Mouse (Mus musculus): ENCODE measurements around the gene Gtf2h1. TPM values are rescaled to one million over a fixed set of nuclear protein-coding genes. Genes with fewer than 3 reads are reported as not detected.
"Not testable (repeated sequence)": the region's sequence is repeated elsewhere in the genome, so short reads cannot be mapped to it uniquely, and the experiment has no call there.

Gene Gtf2h1
- polyA plus RNA-seq, 1 experiment from 2014 or later = 29.7 TPM

- ATAC-seq (ENCODE audit: extremely low read depth, insufficient number of reproducible peaks, low FRiP score, low TSS enrichment) = no peak
- no peak overlapping the region for H3K4me2 ChIP-seq
- WGBS = 80% methylated on average over 4 of the region's 4 CpGs
- H3K27me3 ChIP-seq (replicated peaks) = no peaks in the 10 kb centered on the region
- peaks cover 20% of the 10 kb centered on the region for H3K4me1 ChIP-seq
- H3K9ac ChIP-seq = no peak overlapping the region
- no peak overlapping the region for H3K27ac ChIP-seq (replicated peaks)
- peaks cover 31% of the 10 kb centered on the region for H3K36me3 ChIP-seq
- H3K9me3 ChIP-seq = no peaks in the 10 kb centered on the region
- H3K4me3 ChIP-seq = no peak overlapping the region
These were observed 2.0 kb upstream of the Gtf2h1 start for GRCm38 (mm10) chr7:46793871-46794270.

GRCm38 (mm10) chr7:46796206-46796679 lies 340 bp downstream of the Gtf2h1 start:
- ATAC-seq (ENCODE audit: extremely low read depth, insufficient number of reproducible peaks, low FRiP score, low TSS enrichment) = no peak; the same call in 1 of the 2 replicates
- Histone ChIP-seq H3K27ac (replicated peaks) (peak overlapping the region; percentile 87), H3K4me1 (peaks cover 20% of the 10 kb centered on the region), H3K36me3 (peaks cover 32% of the 10 kb centered on the region), H3K9me3 (no peaks in the 10 kb centered on the region), H3K4me3 (peak overlapping the region; percentile 97), H3K4me2 (peak overlapping the region; percentile 99), H3K9ac (peak overlapping the region; percentile 97), H3K27me3 (replicated peaks) (no peaks in the 10 kb centered on the region)
- 0% methylated on average over 29 of the region's 31 CpGs for WGBS

- peaks cover 37% of the 10 kb centered on the region for H3K36me3 ChIP-seq
- no peak overlapping the region for H3K27ac ChIP-seq (replicated peaks)
- H3K27me3 ChIP-seq (replicated peaks) = no peaks in the 10 kb centered on the region
- no peak for ATAC-seq (ENCODE audit: extremely low read depth, insufficient number of reproducible peaks, low FRiP score, low TSS enrichment)
- peak overlapping the region; percentile 99 for H3K4me2 ChIP-seq
- 55% methylated on average over 6 of the region's 6 CpGs for WGBS
- H3K9ac ChIP-seq = peak overlapping the region; percentile 97
- H3K4me3 ChIP-seq = peak overlapping the region; percentile 97
- peaks cover 20% of the 10 kb centered on the region for H3K4me1 ChIP-seq
- H3K9me3 ChIP-seq = no peaks in the 10 kb centered on the region
These were observed 876 bp downstream of the Gtf2h1 start for GRCm38 (mm10) chr7:46796779-46797178.

GRCm38 (mm10) chr7:46810325-46810724 lies 14.4 kb downstream of the Gtf2h1 start:
- no peaks in the 10 kb centered on the region for H3K9me3 ChIP-seq
- H3K4me3 ChIP-seq = no peak overlapping the region
- ATAC-seq (ENCODE audit: extremely low read depth, insufficient number of reproducible peaks, low FRiP score, low TSS enrichment) = no peak
- no peak overlapping the region for H3K27ac ChIP-seq (replicated peaks)
- no peaks in the 10 kb centered on the region for H3K4me1 ChIP-seq
- no peak overlapping the region for H3K4me2 ChIP-seq
- H3K9ac ChIP-seq = no peak overlapping the region
- 91% methylated on average over 6 of the region's 6 CpGs for WGBS
- peaks cover 90% of the 10 kb centered on the region for H3K36me3 ChIP-seq
- H3K27me3 ChIP-seq (replicated peaks) = no peaks in the 10 kb centered on the region

- H3K4me2 ChIP-seq = no peak overlapping the region
- no peaks in the 10 kb centered on the region for H3K27me3 ChIP-seq (replicated peaks)
- no peaks in the 10 kb centered on the region for H3K9me3 ChIP-seq
- no peaks in the 10 kb centered on the region for H3K4me1 ChIP-seq
- WGBS = 85% methylated on average over 4 of the region's 4 CpGs
- no peak overlapping the region for H3K27ac ChIP-seq (replicated peaks)
- no peak for ATAC-seq (ENCODE audit: extremely low read depth, insufficient number of reproducible peaks, low FRiP score, low TSS enrichment)
- no peak overlapping the region for H3K4me3 ChIP-seq
- no peak overlapping the region for H3K9ac ChIP-seq
- H3K36me3 ChIP-seq = peaks cover 94% of the 10 kb centered on the region
These were observed 18.1 kb downstream of the Gtf2h1 start for GRCm38 (mm10) chr7:46814012-46814411.

- not testable (repeated sequence) for H3K27me3 ChIP-seq (replicated peaks); H3K27ac ChIP-seq (replicated peaks); H3K4me2 ChIP-seq; ATAC-seq (ENCODE audit: extremely low read depth, insufficient number of reproducible peaks, low FRiP score, low TSS enrichment); H3K9me3 ChIP-seq; H3K4me1 ChIP-seq; H3K4me3 ChIP-seq; H3K9ac ChIP-seq
- 90% methylated on average over 15 of the region's 15 CpGs for WGBS
- H3K36me3 ChIP-seq = peaks cover 76% of the 10 kb centered on the region
These were observed 25.2 kb downstream of the Gtf2h1 start for GRCm38 (mm10) chr7:46820876-46821632.

- WGBS = 44% methylated on average over 20 of the region's 20 CpGs
- peak overlapping the region; percentile 62 for H3K9ac ChIP-seq
- no peaks in the 10 kb centered on the region for H3K9me3 ChIP-seq
- no peak for ATAC-seq (ENCODE audit: extremely low read depth, insufficient number of reproducible peaks, low FRiP score, low TSS enrichment)
- peaks cover 39% of the 10 kb centered on the region for H3K4me1 ChIP-seq
- no peaks in the 10 kb centered on the region for H3K27me3 ChIP-seq (replicated peaks)
- H3K36me3 ChIP-seq = peaks cover 22% of the 10 kb centered on the region
- H3K4me3 ChIP-seq = no peak overlapping the region
- peak overlapping the region; percentile 33 for H3K4me2 ChIP-seq
- H3K27ac ChIP-seq (replicated peaks) = peak overlapping the region; percentile 69
These were observed 31.3 kb downstream of the Gtf2h1 start for GRCm38 (mm10) chr7:46827046-46827802.

GRCm38 (mm10) chr7:46827803-46828184 lies 31.9 kb downstream of the Gtf2h1 start:
- Histone ChIP-seq H3K27me3 (replicated peaks) (no peaks in the 10 kb centered on the region), H3K4me1 (peaks cover 39% of the 10 kb centered on the region), H3K27ac (replicated peaks) (peak overlapping the region; percentile 69), H3K9ac (peak overlapping the region; percentile 62), H3K4me3 (no peak overlapping the region), H3K9me3 (no peaks in the 10 kb centered on the region), H3K4me2 (peak overlapping the region; percentile 33), H3K36me3 (peaks cover 17% of the 10 kb centered on the region)
- WGBS = 84% methylated on average over 2 of the region's 2 CpGs
- ATAC-seq (ENCODE audit: extremely low read depth, insufficient number of reproducible peaks, low FRiP score, low TSS enrichment) = no peak

GRCm38 (mm10) chr7:46829911-46830310 lies 34.0 kb downstream of the Gtf2h1 start:
- Histone ChIP-seq H3K27ac (replicated peaks) (peak overlapping the region; percentile 86; the same call in 1 of the 2 replicates), H3K27me3 (replicated peaks) (no peaks in the 10 kb centered on the region), H3K4me2 (no peak overlapping the region), H3K36me3 (no peaks in the 10 kb centered on the region), H3K9me3 (no peaks in the 10 kb centered on the region), H3K9ac (no peak overlapping the region), H3K4me3 (no peak overlapping the region), H3K4me1 (peaks cover 47% of the 10 kb centered on the region)
- ATAC-seq (ENCODE audit: extremely low read depth, insufficient number of reproducible peaks, low FRiP score, low TSS enrichment) = no peak
- 84% methylated on average over 12 of the region's 12 CpGs for WGBS

- 27% methylated on average over 13 of the region's 13 CpGs for WGBS
- no peak for ATAC-seq (ENCODE audit: extremely low read depth, insufficient number of reproducible peaks, low FRiP score, low TSS enrichment)
- peak overlapping the region; percentile 18; the same call in 1 of the 2 replicates for H3K4me2 ChIP-seq
- H3K27ac ChIP-seq (replicated peaks) = peak overlapping the region; percentile 86
- no peaks in the 10 kb centered on the region for H3K36me3 ChIP-seq
- no peak overlapping the region for H3K9ac ChIP-seq
- no peaks in the 10 kb centered on the region for H3K27me3 ChIP-seq (replicated peaks)
- no peak overlapping the region for H3K4me3 ChIP-seq
- no peaks in the 10 kb centered on the region for H3K9me3 ChIP-seq
- H3K4me1 ChIP-seq = peaks cover 47% of the 10 kb centered on the region
These were observed 35.1 kb downstream of the Gtf2h1 start for GRCm38 (mm10) chr7:46830799-46831590.

GRCm38 (mm10) chr7:46831693-46832092 lies 35.8 kb downstream of the Gtf2h1 start:
- Histone ChIP-seq H3K27ac (replicated peaks) (peak overlapping the region; percentile 86), H3K9me3 (no peaks in the 10 kb centered on the region), H3K4me2 (no peak overlapping the region), H3K36me3 (no peaks in the 10 kb centered on the region), H3K4me1 (peaks cover 47% of the 10 kb centered on the region), H3K9ac (no peak overlapping the region), H3K27me3 (replicated peaks) (no peaks in the 10 kb centered on the region), H3K4me3 (no peak overlapping the region)
- 68% methylated on average over 8 of the region's 8 CpGs for WGBS
- ATAC-seq (ENCODE audit: extremely low read depth, insufficient number of reproducible peaks, low FRiP score, low TSS enrichment) = no peak

All from heart, embryonic 13.5 days (tissue).